Mouse (Mus musculus) layer of hippocampus, postnatal 14 days (tissue): ENCODE data around the gene Cpne2. TPM values are rescaled to one million over a fixed set of nuclear protein-coding genes. Genes with fewer than 3 reads are reported as not detected.
A peak's percentile ranks its signal among the peaks of the same experiment; 100 is the strongest.

ENCODE experiments used
- DNase-seq, 2 experiments: peaks; one replicate each; pipeline ENCODE4 v3.0.0; 2021 to 2022; ENCODE audit warnings: low spot score in 2 of 2, mixed read lengths in 1 of 2
- microRNA-seq, 2 experiments: library from miRNA; unstranded; fragments of <30 nt; microRNA quantifications; one replicate each; pipeline ENCODE4 v1.2.0; 2021
- total RNA-seq, 2 experiments: library from RNA; stranded (reverse); gene quantifications; 2 replicates each; pipeline ENCODE4 v1.2.3; 2021

The Cpne2 gene
- total RNA-seq, 2 experiments from 2014 or later: 53.2 to 67.5 TPM

GRCm38 (mm10) chr8:94574159-94574907, 41.5 kb downstream of the Cpne2 start:
- DNase-seq: peak; percentile 80 to 91

DNA sequence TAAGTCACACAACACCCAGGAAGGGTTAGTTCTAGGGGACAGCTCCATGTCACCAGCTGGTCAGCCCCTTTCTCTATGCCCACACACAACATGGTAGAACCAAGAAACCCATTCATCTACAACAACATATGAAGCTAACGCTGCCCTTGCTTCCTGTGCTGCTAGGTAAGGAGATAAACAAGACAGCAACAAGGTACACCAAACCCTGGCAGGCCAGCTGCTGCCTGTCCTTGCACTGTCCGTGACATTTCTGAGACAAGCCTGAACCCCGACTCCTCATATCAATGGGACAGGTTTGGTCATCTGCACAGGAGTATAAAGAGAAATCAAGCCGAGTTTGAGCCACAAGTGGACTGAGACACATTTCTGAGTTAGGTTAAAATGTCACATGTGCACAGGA, 42.4 kb downstream of the Cpne2 start:
- no peak for DNase-seq

DNA sequence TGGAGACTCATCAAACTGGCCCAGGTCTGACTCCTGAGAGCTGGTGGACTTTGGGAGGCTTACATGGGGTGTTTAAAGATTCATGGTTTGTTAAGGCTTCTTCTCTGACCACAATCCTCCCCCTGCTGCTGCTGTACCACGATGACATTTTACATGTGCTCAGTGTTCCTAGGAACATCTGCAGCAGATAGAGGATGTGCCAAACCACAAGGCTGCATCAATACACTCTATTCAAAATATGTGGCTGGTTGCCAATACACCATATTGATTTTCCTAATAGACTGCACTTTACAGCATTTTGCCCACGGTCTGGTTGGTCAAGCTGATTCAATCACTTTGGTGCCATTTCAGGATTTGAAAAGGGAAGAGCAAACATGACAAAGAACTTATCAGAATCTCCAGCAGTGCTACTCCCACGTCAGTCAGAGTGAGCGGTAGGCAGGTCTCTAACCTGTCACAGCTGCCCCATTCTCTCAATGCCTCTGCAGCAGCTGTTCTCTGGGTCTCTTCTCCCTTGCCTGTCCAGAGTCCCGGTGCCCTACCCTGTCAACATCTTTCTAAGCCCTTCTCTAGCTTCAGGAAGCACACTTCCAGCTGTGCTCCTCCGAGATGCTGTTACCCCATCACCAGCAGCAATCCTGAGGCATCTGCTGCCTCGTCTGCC, 49.2 kb downstream of the Cpne2 start:
- DNase-seq: peak in 1 of 2 experiments; percentile 53

GRCm38 (mm10) chr8:94582569-94582968, 49.8 kb downstream of the Cpne2 start:
- DNase-seq: no peak

DNA sequence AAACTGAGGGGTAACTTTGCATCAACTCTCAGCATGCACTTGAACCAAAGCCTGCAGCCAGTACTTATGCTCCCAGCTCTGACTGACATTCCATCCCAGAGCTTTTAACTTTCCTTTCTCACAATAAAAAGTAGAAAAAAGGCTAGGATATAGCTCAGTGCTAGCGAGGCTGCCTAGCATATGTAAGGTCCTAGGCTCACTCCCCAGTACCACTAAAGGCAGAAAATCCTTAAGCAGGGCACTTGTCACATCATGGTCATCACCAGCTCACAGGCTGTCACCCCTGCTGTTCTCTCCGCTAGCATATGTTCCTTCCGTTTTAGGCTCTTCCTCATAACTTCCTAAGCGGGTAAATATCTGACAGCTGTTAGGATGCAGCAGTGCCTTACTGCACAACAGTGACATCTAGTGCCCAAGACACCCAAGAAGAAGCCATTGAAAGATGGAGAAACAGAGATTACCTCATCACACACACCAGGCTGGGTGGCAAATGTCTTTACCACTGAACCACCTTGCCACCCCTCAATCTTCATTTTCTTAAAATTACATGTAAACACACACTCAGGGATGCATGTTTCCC, 51.5 kb downstream of the Cpne2 start:
- peak; percentile 65 to 78 for DNase-seq

- DNase-seq: no peak
These were observed 58.9 kb downstream of the Cpne2 start for GRCm38 (mm10) chr8:94591691-94592090.

GRCm38 (mm10) chr8:94594211-94594610, 61.4 kb downstream of the Cpne2 start:
- no peak for DNase-seq

DNA sequence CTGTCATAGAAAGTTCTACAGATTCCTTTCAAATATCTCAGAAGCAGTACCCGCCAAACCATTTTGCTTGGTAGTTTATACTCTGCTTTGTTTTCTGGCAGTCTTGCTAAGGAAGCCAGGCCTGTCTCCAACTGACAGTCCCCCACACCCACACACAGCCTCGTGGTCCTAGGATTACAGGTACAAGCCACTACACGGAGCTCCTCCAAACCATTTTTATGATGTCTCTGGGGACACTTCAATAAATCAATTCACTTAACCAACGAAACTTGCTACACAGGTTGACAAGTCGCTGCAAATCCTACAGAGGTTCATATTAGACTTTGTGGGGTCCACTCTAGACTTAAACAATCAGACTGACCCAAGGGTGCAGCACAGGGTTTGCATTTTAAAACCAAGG, 67.7 kb downstream of the Cpne2 start:
- DNase-seq: no peak

GRCm38 (mm10) chr8:94601034-94601606, 68.3 kb downstream of the Cpne2 start:
- DNase-seq: no peak

- DNase-seq: peak; percentile 100
These were observed 69.0 kb downstream of the Cpne2 start, which contains the start of the genes Rspry1 and Fam192a for GRCm38 (mm10) chr8:94601607-94602385. TSS of gene Rspry1 (plus strand) at chr8:94601937. TSS of gene Fam192a (minus strand) at chr8:94601997.

GRCm38 (mm10) chr8:94602471-94603131, 69.8 kb downstream of the Cpne2 start:
- DNase-seq: no peak

GRCm38 (mm10) chr8:94604030-94604429, 71.2 kb downstream of the Cpne2 start:
- no peak for DNase-seq

DNA sequence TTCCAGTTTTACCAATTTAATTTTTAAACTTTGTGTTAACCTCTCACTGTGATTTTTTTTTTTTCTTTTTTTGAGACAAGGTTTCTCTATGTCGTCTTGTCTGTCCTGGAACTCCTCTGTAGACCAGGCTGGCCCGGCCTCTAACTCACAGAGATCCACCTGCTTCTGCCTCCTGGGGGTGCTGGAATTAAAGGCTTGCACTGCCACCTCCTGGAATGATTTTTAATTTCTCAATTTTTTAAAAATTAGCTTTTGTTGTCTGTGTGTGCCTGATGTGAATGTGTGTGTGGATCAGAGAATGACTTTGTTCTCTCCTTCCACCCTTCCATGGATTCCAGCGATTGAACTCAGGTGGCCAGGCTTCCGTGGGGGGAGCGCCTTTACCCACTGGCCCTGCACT, 74.3 kb downstream of the Cpne2 start:
- no peak for DNase-seq

Small RNAs within 50 kb of the gene (microRNA-seq; reads per million reads assigned to microRNA genes)
- 0 reads per million in 2 experiments for gene Mir7072

Other genes starting within 250 kb of the Cpne2 start
- under 1 TPM; 0.31 to 0.44 TPM for gene Slc12a3, start 203.8 kb upstream of the Cpne2 start, total RNA-seq
- gene Herpud1, start 146.6 kb upstream of the Cpne2 start, total RNA-seq: 10 to 100 TPM; 43.9 to 56.6 TPM
- gene Nlrc5, start 98.6 kb upstream of the Cpne2 start, total RNA-seq: under 1 TPM; 0.35 to 0.45 TPM
- 10 to 100 TPM; 30.5 to 34.3 TPM for gene Rspry1, start 68.9 kb downstream of the Cpne2 start, total RNA-seq
- gene Fam192a, start 69.0 kb downstream of the Cpne2 start, total RNA-seq: 10 to 100 TPM; 42.1 to 44.5 TPM
- 100 to 1,000 TPM; 152 to 167 TPM for gene Arl2bp, start 133.6 kb downstream of the Cpne2 start, total RNA-seq
- gene Pllp, start 163.3 kb downstream of the Cpne2 start, total RNA-seq: 10 to 100 TPM; 60.7 to 66.1 TPM
- gene Ccl22, start 212.6 kb downstream of the Cpne2 start, total RNA-seq: under 1 TPM; 0.17 to 0.18 TPM
- gene Cx3cl1, start 239.0 kb downstream of the Cpne2 start, total RNA-seq: 100 to 1,000 TPM; 458 to 482 TPM